Mouse (Mus musculus): Measurements from ENCODE around the gene Ankrd55. TPM values are rescaled to one million over a fixed set of nuclear protein-coding genes. Genes with fewer than 3 reads are reported as not detected.
A peak's percentile ranks its signal among the peaks of the same experiment; 100 is the strongest.

The Ankrd55 gene
- polyA plus RNA-seq, 1 experiment from 2014 or later = 11.0 TPM

- WGBS = 60% methylated on average over 4 of the region's 4 CpGs
- H3K9ac ChIP-seq (ENCODE audit: low read depth, low read length) = no peak overlapping the region
- H3K27me3 ChIP-seq (ENCODE audit: control insufficient read depth, insufficient read depth, low read depth, low read length) = no peaks in the 10 kb centered on the region
- H3K36me3 ChIP-seq (ENCODE audit: control insufficient read depth, insufficient read depth, low read length) = 0 out of 2 replicates have a peak, but pooled peaks cover 2% of the 10 kb centered on the region
- H3K4me1 ChIP-seq (ENCODE audit: control insufficient read depth, insufficient read depth, low read length) = peaks cover 20% of the 10 kb centered on the region
- no peaks in the 10 kb centered on the region for H3K9me3 ChIP-seq (replicated peaks; ENCODE audit: control insufficient read depth, low read length, poor library complexity, severe bottlenecking)
- no peak for ATAC-seq
- H3K4me2 ChIP-seq (ENCODE audit: low read length) = no peak overlapping the region
- no peak overlapping the region for H3K4me3 ChIP-seq (ENCODE audit: low read depth, low read length)
- H3K27ac ChIP-seq (ENCODE audit: low read length) = no peak overlapping the region
Measured at GRCm38 (mm10) chr13:112327511-112327910, 39.3 kb downstream of the Ankrd55 start.

GRCm38 (mm10) chr13:112330257-112330656 is 42.0 kb downstream of the Ankrd55 start:
- 87% methylated on average over 6 of the region's 6 CpGs for WGBS
- H3K9me3 ChIP-seq (replicated peaks; ENCODE audit: control insufficient read depth, low read length, poor library complexity, severe bottlenecking) = no peaks in the 10 kb centered on the region
- no peaks in the 10 kb centered on the region for H3K36me3 ChIP-seq (ENCODE audit: control insufficient read depth, insufficient read depth, low read length)
- ATAC-seq = no peak
- peak overlapping the region; percentile 76 for H3K27ac ChIP-seq (ENCODE audit: low read length)
- H3K27me3 ChIP-seq (ENCODE audit: control insufficient read depth, insufficient read depth, low read depth, low read length) = no peaks in the 10 kb centered on the region
- no peak overlapping the region for H3K9ac ChIP-seq (ENCODE audit: low read depth, low read length)
- no peak overlapping the region for H3K4me3 ChIP-seq (ENCODE audit: low read depth, low read length)
- H3K4me2 ChIP-seq (ENCODE audit: low read length) = no peak overlapping the region
- peaks cover 22% of the 10 kb centered on the region for H3K4me1 ChIP-seq (ENCODE audit: control insufficient read depth, insufficient read depth, low read length)

- ATAC-seq = peak; percentile 95
- Histone ChIP-seq H3K4me2 (ENCODE audit: low read length) (peak overlapping the region; percentile 33), H3K4me1 (ENCODE audit: control insufficient read depth, insufficient read depth, low read length) (peaks cover 22% of the 10 kb centered on the region), H3K4me3 (ENCODE audit: low read depth, low read length) (0 out of 2 replicates have a peak overlapping the region, but pooled peaks have one; percentile 2), H3K36me3 (ENCODE audit: control insufficient read depth, insufficient read depth, low read length) (0 out of 2 replicates have a peak, but pooled peaks cover under 1% of the 10 kb centered on the region), H3K27ac (ENCODE audit: low read length) (peak overlapping the region; percentile 76), H3K27me3 (ENCODE audit: control insufficient read depth, insufficient read depth, low read depth, low read length) (no peaks in the 10 kb centered on the region), H3K9ac (ENCODE audit: low read depth, low read length) (peak overlapping the region; percentile 5; the same call in 1 of the 2 replicates), H3K9me3 (replicated peaks; ENCODE audit: control insufficient read depth, low read length, poor library complexity, severe bottlenecking) (no peaks in the 10 kb centered on the region)
- WGBS = 25% methylated on average over 8 of the region's 8 CpGs
Measured at GRCm38 (mm10) chr13:112330919-112331681, 42.8 kb downstream of the Ankrd55 start.

GRCm38 (mm10) chr13:112331682-112332061 is 43.4 kb downstream of the Ankrd55 start:
- peak overlapping the region; percentile 5; the same call in 1 of the 2 replicates for H3K9ac ChIP-seq (ENCODE audit: low read depth, low read length)

GRCm38 (mm10) chr13:112335531-112335930 is 47.3 kb downstream of the Ankrd55 start:
- H3K27me3 ChIP-seq (ENCODE audit: control insufficient read depth, insufficient read depth, low read depth, low read length) = no peaks in the 10 kb centered on the region
- ATAC-seq = no peak
- H3K9ac ChIP-seq (ENCODE audit: low read depth, low read length) = no peak overlapping the region
- H3K4me3 ChIP-seq (ENCODE audit: low read depth, low read length) = no peak overlapping the region
- no peaks in the 10 kb centered on the region for H3K9me3 ChIP-seq (replicated peaks; ENCODE audit: control insufficient read depth, low read length, poor library complexity, severe bottlenecking)
- no peak overlapping the region for H3K4me2 ChIP-seq (ENCODE audit: low read length)
- H3K4me1 ChIP-seq (ENCODE audit: control insufficient read depth, insufficient read depth, low read length) = peaks cover 21% of the 10 kb centered on the region
- H3K36me3 ChIP-seq (ENCODE audit: control insufficient read depth, insufficient read depth, low read length) = 0 out of 2 replicates have a peak, but pooled peaks cover 2% of the 10 kb centered on the region
- WGBS = 83% methylated on average over 3 of the region's 3 CpGs
- no peak overlapping the region for H3K27ac ChIP-seq (ENCODE audit: low read length)

More at GRCm38 (mm10) chr13:112331682-112332061, 43.4 kb downstream of the Ankrd55 start:
- WGBS = 5% methylated on average over 1 of the region's 1 CpGs
- ATAC-seq = peak; percentile 93
- Histone ChIP-seq H3K9me3 (replicated peaks; ENCODE audit: control insufficient read depth, low read length, poor library complexity, severe bottlenecking) (no peaks in the 10 kb centered on the region), H3K36me3 (ENCODE audit: control insufficient read depth, insufficient read depth, low read length) (0 out of 2 replicates have a peak, but pooled peaks cover 2% of the 10 kb centered on the region), H3K4me2 (ENCODE audit: low read length) (peak overlapping the region; percentile 33), H3K4me1 (ENCODE audit: control insufficient read depth, insufficient read depth, low read length) (peaks cover 22% of the 10 kb centered on the region), H3K4me3 (ENCODE audit: low read depth, low read length) (0 out of 2 replicates have a peak overlapping the region, but pooled peaks have one; percentile 2), H3K27ac (ENCODE audit: low read length) (peak overlapping the region; percentile 76), H3K27me3 (ENCODE audit: control insufficient read depth, insufficient read depth, low read depth, low read length) (no peaks in the 10 kb centered on the region)

- H3K27ac ChIP-seq (ENCODE audit: low read length) = no peak overlapping the region
- peaks cover 6% of the 10 kb centered on the region; the same call in 1 of the 2 replicates for H3K4me1 ChIP-seq (ENCODE audit: control insufficient read depth, insufficient read depth, low read length)
- H3K4me3 ChIP-seq (ENCODE audit: low read depth, low read length) = no peak overlapping the region
- ATAC-seq = no peak
- 0 out of 2 replicates have a peak, but pooled peaks cover 2% of the 10 kb centered on the region for H3K36me3 ChIP-seq (ENCODE audit: control insufficient read depth, insufficient read depth, low read length)
- H3K4me2 ChIP-seq (ENCODE audit: low read length) = no peak overlapping the region
- H3K27me3 ChIP-seq (ENCODE audit: control insufficient read depth, insufficient read depth, low read depth, low read length) = no peaks in the 10 kb centered on the region
- 94% methylated on average over 9 of the region's 9 CpGs for WGBS
- no peak overlapping the region for H3K9ac ChIP-seq (ENCODE audit: low read depth, low read length)
- H3K9me3 ChIP-seq (replicated peaks; ENCODE audit: control insufficient read depth, low read length, poor library complexity, severe bottlenecking) = no peaks in the 10 kb centered on the region
Measured at GRCm38 (mm10) chr13:112337146-112337545, 48.9 kb downstream of the Ankrd55 start.

- 84% methylated on average over 8 of the region's 8 CpGs for WGBS
- Histone ChIP-seq H3K9me3 (replicated peaks; ENCODE audit: control insufficient read depth, low read length, poor library complexity, severe bottlenecking) (no peaks in the 10 kb centered on the region), H3K27me3 (ENCODE audit: control insufficient read depth, insufficient read depth, low read depth, low read length) (no peaks in the 10 kb centered on the region), H3K4me1 (ENCODE audit: control insufficient read depth, insufficient read depth, low read length) (no peaks in the 10 kb centered on the region), H3K4me3 (ENCODE audit: low read depth, low read length) (no peak overlapping the region), H3K9ac (ENCODE audit: low read depth, low read length) (no peak overlapping the region), H3K4me2 (ENCODE audit: low read length) (no peak overlapping the region), H3K27ac (ENCODE audit: low read length) (no peak overlapping the region), H3K36me3 (ENCODE audit: control insufficient read depth, insufficient read depth, low read length) (0 out of 2 replicates have a peak, but pooled peaks cover 2% of the 10 kb centered on the region)
- no peak for ATAC-seq
Measured at GRCm38 (mm10) chr13:112340205-112340604, 52.0 kb downstream of the Ankrd55 start.

- H3K27ac ChIP-seq (ENCODE audit: low read length) = no peak overlapping the region
- H3K27me3 ChIP-seq (ENCODE audit: control insufficient read depth, insufficient read depth, low read depth, low read length) = no peaks in the 10 kb centered on the region
- H3K4me1 ChIP-seq (ENCODE audit: control insufficient read depth, insufficient read depth, low read length) = no peaks in the 10 kb centered on the region
- H3K4me3 ChIP-seq (ENCODE audit: low read depth, low read length) = no peak overlapping the region
- ATAC-seq = no peak
- no peak overlapping the region for H3K9ac ChIP-seq (ENCODE audit: low read depth, low read length)
- H3K4me2 ChIP-seq (ENCODE audit: low read length) = no peak overlapping the region
- 81% methylated on average over 6 of the region's 6 CpGs for WGBS
- 0 out of 2 replicates have a peak, but pooled peaks cover 2% of the 10 kb centered on the region for H3K36me3 ChIP-seq (ENCODE audit: control insufficient read depth, insufficient read depth, low read length)
- no peaks in the 10 kb centered on the region for H3K9me3 ChIP-seq (replicated peaks; ENCODE audit: control insufficient read depth, low read length, poor library complexity, severe bottlenecking)
Measured at GRCm38 (mm10) chr13:112340761-112341160, 52.5 kb downstream of the Ankrd55 start.

- Histone ChIP-seq H3K27me3 (ENCODE audit: control insufficient read depth, insufficient read depth, low read depth, low read length) (no peaks in the 10 kb centered on the region), H3K36me3 (ENCODE audit: control insufficient read depth, insufficient read depth, low read length) (no peaks in the 10 kb centered on the region), H3K27ac (ENCODE audit: low read length) (no peak overlapping the region), H3K4me3 (ENCODE audit: low read depth, low read length) (no peak overlapping the region), H3K4me1 (ENCODE audit: control insufficient read depth, insufficient read depth, low read length) (no peaks in the 10 kb centered on the region), H3K9ac (ENCODE audit: low read depth, low read length) (no peak overlapping the region), H3K4me2 (ENCODE audit: low read length) (no peak overlapping the region), H3K9me3 (replicated peaks; ENCODE audit: control insufficient read depth, low read length, poor library complexity, severe bottlenecking) (no peaks in the 10 kb centered on the region)
- no peak for ATAC-seq
- WGBS = 74% methylated on average over 5 of the region's 5 CpGs
Measured at GRCm38 (mm10) chr13:112342971-112343627, 54.8 kb downstream of the Ankrd55 start.
